Mouse (Mus musculus) hindbrain, embryonic 13.5 days (tissue): Measurements from ENCODE around the gene Arhgef38. TPM values are rescaled to one million over a fixed set of nuclear protein-coding genes. Genes with fewer than 3 reads are reported as not detected.

Source experiments
- ATAC-seq: fragments of 200-750 bp; cut with Nextera tagmentation; 2 replicates; pipeline ENCODE4 v1.8.0; 2017; ENCODE audit warnings: moderate TSS enrichment; ENCODE audit not compliant: low FRiP score
- H3K27ac ChIP-seq: fragments of 300-500 bp; sonication (generic); 2 replicates; pipeline ENCODE4 v1.5.1; 2015; ENCODE audit warnings: inconsistent platforms, mild to moderate bottlenecking, moderate library complexity
- H3K27me3 ChIP-seq: fragments of 300-500 bp; sonication (generic); 2 replicates; pipeline ENCODE4 v1.6.1; 2015; ENCODE audit warnings: mild to moderate bottlenecking, inconsistent platforms
- H3K36me3 ChIP-seq: fragments of 300-500 bp; sonication (generic); 2 replicates; pipeline ENCODE4 v1.6.1; 2015; ENCODE audit warnings: mild to moderate bottlenecking, inconsistent platforms
- H3K4me1 ChIP-seq: fragments of 300-500 bp; sonication (generic); replicated peaks from 2 replicates; pipeline ENCODE4 v1.6.1; 2015; ENCODE audit warnings: inconsistent platforms
- H3K4me2 ChIP-seq: fragments of 300-500 bp; sonication (generic); 2 replicates; pipeline ENCODE4 v1.6.1; 2015; ENCODE audit warnings: inconsistent platforms, mild to moderate bottlenecking, moderate library complexity
- H3K4me3 ChIP-seq: fragments of 300-500 bp; sonication (generic); 2 replicates; pipeline ENCODE4 v1.5.1; 2015; ENCODE audit warnings: mild to moderate bottlenecking, inconsistent platforms
- H3K9ac ChIP-seq: fragments of 300-500 bp; sonication (generic); 2 replicates; pipeline ENCODE4 v1.6.1; 2015; ENCODE audit warnings: mild to moderate bottlenecking, inconsistent platforms
- H3K9me3 ChIP-seq: fragments of 300-500 bp; sonication (generic); 2 replicates; pipeline ENCODE4 v1.6.1; 2016; ENCODE audit warnings: inconsistent platforms
- WGBS: fragments of 180-500 bp; shearing (Covaris S2); methylation state at CpG from one replicate; pipeline ENCODE4 v1.1.7; 2015; 5-methylcytosine and 5-hydroxymethylcytosine counted together
- polyA plus RNA-seq: library from polyadenylated mRNA; unstranded; fragments of >200 nt; fragmentation: Nextera tagmentation; extraction: Ambion mirVana; gene quantifications from 2 replicates; pipeline ENCODE4 v1.2.1, GENCODE M21; 2015

Arhgef38 gene
- polyA plus RNA-seq, 1 experiment from 2014 or later: 0.03 TPM

DNA sequence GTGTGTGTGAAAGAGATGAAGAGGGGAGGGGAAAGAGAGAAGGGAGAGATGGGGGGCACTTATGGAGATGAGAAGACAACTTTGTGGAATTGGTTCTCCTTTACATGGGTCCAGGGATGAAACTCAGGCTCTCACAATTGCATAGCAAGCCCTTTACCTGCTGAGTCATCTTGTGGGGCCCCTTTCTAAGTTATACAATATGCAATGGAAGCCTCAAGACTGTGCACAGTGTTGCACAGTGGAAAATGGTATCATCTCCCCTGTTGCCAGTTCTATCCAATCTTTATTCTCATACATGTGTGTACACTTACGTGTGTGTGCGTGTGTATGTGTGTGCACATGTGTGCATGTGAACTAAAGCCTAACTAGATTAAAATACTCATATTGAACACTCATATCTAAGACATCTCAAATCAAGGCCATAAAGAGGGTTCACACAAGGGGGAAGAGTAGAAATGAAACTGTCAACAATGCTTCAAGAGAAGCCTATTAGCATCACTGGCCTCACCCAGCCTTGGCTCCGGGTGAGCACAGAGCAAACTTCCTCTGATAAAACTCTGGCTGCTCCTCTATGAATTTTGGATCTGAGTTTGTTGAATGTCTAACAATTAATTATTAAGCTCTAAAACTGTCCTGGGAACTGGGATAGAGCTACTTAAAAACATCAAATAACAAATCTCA lies 21.2 kb downstream of the Arhgef38 start:
- Histone ChIP-seq H3K9me3 (no peaks in the 10 kb centered on the region), H3K4me1 (peaks cover 2% of the 10 kb centered on the region), H3K4me3 (no peak overlapping the region), H3K27me3 (no peaks in the 10 kb centered on the region), H3K9ac (no peak overlapping the region), H3K4me2 (no peak overlapping the region), H3K27ac (no peak overlapping the region), H3K36me3 (no peaks in the 10 kb centered on the region)
- ATAC-seq: no peak
- 97% methylated on average over 3 of the region's 3 CpGs for WGBS

DNA sequence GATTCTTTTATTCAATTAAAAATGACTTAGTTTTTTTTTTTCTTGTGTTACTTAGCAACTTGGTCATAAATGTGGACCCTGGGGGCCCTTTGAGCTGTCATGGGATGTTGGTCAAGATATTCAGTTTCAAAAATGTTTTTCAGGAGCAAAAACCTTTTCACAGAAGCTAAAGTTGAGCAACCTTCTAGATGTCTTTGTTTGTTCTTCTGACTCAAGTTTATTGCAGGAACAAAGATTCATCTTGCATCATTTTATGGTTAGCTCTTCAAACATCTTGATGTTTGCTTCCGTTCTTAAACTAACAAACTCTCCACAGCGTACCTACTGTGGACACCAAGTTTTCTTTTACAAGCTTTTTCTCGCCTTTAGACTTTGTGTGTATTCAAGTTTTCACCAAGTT lies 23.4 kb downstream of the Arhgef38 start:
- Histone ChIP-seq H3K4me3 (no peak overlapping the region), H3K9ac (no peak overlapping the region), H3K4me2 (no peak overlapping the region), H3K27me3 (no peaks in the 10 kb centered on the region), H3K9me3 (no peaks in the 10 kb centered on the region), H3K4me1 (no peaks in the 10 kb centered on the region), H3K27ac (no peak overlapping the region), H3K36me3 (no peaks in the 10 kb centered on the region)
- WGBS: 89% methylated on average over 3 of the region's 3 CpGs
- no peak for ATAC-seq

DNA sequence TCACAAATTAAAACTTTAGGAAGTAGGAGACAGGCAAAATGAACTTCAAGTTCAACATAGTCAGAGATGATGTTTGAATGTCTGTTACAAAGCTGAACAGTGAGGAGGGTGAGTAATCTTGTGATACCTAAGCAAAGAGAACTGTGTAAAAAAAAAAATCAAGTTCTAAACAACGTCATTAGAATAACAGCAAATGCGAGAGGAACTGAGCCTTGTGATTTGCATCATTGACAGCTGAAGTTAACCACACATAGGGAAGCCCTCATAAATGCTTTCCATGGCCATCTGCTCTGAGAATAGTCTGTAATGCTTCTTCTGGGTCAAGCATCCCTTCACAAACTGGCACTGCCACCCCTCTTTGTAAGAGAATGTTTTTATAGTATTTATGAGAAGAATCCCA lies 31.0 kb downstream of the Arhgef38 start:
- H3K4me1 ChIP-seq: no peaks in the 10 kb centered on the region
- no peak for ATAC-seq
- H3K4me3 ChIP-seq: no peak overlapping the region
- H3K4me2 ChIP-seq: no peak overlapping the region
- no peaks in the 10 kb centered on the region for H3K27me3 ChIP-seq
- WGBS: 73% methylated on average over 2 of the region's 2 CpGs
- H3K36me3 ChIP-seq: no peaks in the 10 kb centered on the region
- no peak overlapping the region for H3K27ac ChIP-seq
- H3K9ac ChIP-seq: no peak overlapping the region
- no peaks in the 10 kb centered on the region for H3K9me3 ChIP-seq

DNA sequence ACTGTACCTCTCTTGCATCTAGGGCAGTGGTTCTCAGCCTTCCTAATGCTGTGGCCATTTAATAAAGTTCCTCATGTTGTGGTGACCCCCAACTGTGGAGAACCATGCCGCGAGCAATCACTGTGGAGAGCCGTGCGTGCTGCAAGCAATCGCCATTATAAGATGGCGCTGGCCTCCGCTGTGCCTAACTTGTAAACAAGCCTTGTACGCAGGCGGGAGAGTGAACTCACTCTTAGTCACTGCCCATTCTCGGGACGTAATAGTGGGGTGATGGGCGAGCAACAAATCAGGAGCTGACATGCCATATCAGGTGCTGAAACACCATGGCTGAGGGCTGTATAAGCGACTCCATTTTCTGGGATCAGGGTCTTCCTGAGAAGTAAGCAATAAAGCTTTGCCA lies 32.6 kb downstream of the Arhgef38 start:
- Histone ChIP-seq H3K4me2 (no peak overlapping the region), H3K4me3 (no peak overlapping the region), H3K36me3 (no peaks in the 10 kb centered on the region), H3K9ac (no peak overlapping the region), H3K4me1 (no peaks in the 10 kb centered on the region), H3K27me3 (no peaks in the 10 kb centered on the region), H3K9me3 (no peaks in the 10 kb centered on the region), H3K27ac (no peak overlapping the region)
- WGBS: 93% methylated on average over 13 of the region's 13 CpGs
- ATAC-seq: no peak

DNA sequence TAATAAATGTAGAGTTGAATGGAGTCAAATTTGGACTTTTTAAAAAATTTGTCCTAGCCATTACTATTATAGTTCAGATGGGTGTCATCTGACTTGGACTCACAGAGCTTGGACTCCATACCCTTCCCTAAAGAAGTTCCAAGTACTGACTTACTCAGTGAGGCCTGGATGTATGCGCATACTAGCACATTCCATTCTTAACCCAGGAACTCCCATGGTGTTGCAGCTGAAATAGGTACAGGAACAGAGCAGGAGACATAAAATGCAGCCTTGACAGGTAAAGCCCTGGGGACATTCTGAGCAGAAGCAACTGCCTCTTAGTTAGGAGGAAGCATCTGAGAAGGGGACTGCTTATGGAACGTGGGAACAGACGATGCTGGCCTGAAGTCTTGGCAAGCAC lies 45.8 kb downstream of the Arhgef38 start:
- no peak for ATAC-seq
- no peaks in the 10 kb centered on the region for H3K27me3 ChIP-seq
- 80% methylated on average over 3 of the region's 3 CpGs for WGBS

DNA sequence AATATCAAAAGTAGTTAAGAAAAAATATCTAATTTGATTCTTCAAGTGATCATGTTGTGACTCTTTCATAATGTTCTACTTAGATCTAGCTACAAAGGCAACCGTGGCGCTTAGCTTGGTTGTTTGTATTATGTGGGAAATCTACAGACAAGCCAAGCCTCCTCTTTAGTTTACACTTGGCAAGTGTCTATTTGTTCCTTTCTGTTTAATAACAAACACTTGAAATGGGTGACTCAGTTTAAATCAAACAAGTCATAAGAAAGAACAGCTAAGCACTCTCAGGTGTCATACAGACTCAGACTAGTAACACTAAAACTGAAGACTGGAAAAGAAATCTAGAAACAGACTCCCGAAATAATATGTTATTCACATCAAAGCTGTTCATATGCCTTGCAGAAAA lies 47.2 kb downstream of the Arhgef38 start:
- WGBS: 98% methylated on average over 3 of the region's 3 CpGs
- no peak overlapping the region for H3K4me3 ChIP-seq
- no peaks in the 10 kb centered on the region for H3K9me3 ChIP-seq
- no peaks in the 10 kb centered on the region for H3K27me3 ChIP-seq
- H3K4me1 ChIP-seq: no peaks in the 10 kb centered on the region
- no peak overlapping the region for H3K4me2 ChIP-seq
- H3K36me3 ChIP-seq: no peaks in the 10 kb centered on the region
- ATAC-seq: no peak
- H3K9ac ChIP-seq: no peak overlapping the region
- H3K27ac ChIP-seq: no peak overlapping the region

More for the DNA sequence above, 45.8 kb downstream of the Arhgef38 start:
- Histone ChIP-seq H3K4me2 (no peak overlapping the region), H3K27ac (no peak overlapping the region), H3K36me3 (no peaks in the 10 kb centered on the region), H3K9ac (no peak overlapping the region), H3K9me3 (no peaks in the 10 kb centered on the region), H3K4me1 (no peaks in the 10 kb centered on the region), H3K4me3 (no peak overlapping the region)

DNA sequence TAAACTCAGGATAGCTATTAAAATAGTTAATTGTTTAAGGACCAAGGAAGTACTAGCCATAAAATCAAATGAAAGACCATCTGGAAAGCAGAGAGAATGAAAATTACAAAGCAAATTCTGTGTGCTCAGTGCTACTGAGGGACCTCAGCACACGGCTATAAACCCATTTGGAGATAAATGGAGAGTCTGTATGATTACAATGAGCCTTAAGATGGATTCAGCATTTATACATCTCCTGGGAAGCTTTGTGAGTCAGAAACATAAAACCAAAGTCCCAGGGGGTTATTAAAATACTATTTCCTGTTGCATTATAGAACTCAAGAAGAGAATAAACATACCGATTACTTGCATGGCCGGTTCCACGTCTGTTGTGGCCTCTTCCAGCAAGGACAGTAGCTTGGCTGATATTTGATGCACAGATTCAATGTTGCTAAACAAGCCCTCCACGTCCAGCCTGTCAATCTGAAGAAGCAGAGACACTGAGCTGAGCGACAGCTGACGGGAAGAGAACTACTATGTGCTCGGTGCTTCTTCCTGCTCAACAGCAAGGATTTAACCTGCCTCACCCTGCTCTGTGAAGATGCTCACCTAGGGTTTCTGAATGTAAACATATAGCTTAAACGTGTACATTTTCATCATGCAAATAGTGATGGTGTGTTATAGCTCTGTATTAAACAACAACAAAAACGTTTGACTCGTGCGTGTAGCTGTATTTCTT lies 58.6 kb downstream of the Arhgef38 start:
- no peak overlapping the region for H3K9ac ChIP-seq

DNA sequence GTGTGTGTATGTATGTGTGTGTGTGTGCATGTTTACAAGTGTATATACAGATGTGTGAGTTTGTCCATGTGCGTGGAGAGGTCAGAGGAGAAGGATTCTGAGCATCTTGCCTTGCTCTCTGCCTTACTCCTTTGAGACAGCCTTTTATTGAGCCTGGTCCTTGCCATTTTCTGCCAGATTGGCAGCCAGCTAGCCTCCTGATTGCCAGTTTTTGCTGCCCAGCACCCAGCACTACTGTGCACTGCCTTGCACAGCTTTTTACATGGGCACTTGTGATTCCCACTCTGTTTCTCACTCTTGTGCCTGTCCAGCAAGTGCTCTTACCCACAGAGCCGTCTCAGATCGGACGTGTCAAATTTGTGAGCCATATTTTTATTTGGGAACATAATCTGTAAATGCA lies 62.5 kb downstream of the Arhgef38 start:
- no peaks in the 10 kb centered on the region for H3K4me1 ChIP-seq
- H3K36me3 ChIP-seq: no peaks in the 10 kb centered on the region
- 92% methylated on average over 4 of the region's 4 CpGs for WGBS
- no peak overlapping the region for H3K27ac ChIP-seq
- ATAC-seq: no peak
- H3K9ac ChIP-seq: no peak overlapping the region
- H3K9me3 ChIP-seq: no peaks in the 10 kb centered on the region
- H3K4me2 ChIP-seq: no peak overlapping the region
- no peak overlapping the region for H3K4me3 ChIP-seq
- no peaks in the 10 kb centered on the region for H3K27me3 ChIP-seq

More for the DNA sequence above, 58.6 kb downstream of the Arhgef38 start:
- Histone ChIP-seq H3K4me2 (no peak overlapping the region), H3K27ac (no peak overlapping the region), H3K27me3 (no peaks in the 10 kb centered on the region), H3K4me1 (no peaks in the 10 kb centered on the region), H3K9me3 (no peaks in the 10 kb centered on the region), H3K36me3 (no peaks in the 10 kb centered on the region), H3K4me3 (no peak overlapping the region)
- 69% methylated on average over 12 of the region's 12 CpGs for WGBS
- ATAC-seq: no peak

DNA sequence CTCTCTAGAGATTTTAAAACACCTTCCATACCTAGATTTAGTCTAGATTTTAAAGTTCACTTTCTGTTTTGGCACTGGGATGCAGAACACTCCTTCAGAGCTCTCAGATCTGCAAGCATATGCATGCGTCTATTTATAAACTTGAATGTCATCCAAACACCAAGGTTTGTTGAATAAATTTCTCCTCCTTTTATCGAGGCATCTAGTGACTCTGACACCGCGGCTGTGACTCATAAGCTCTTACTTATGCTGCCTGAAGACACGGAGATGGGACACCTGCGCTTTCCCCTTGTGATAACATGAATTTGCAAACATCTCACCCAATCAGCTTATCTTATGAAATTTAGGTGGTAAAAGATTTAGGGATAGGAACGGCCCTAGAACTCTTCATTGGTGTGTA lies 65.0 kb downstream of the Arhgef38 start:
- WGBS: 92% methylated on average over 7 of the region's 7 CpGs
- H3K4me2 ChIP-seq: no peak overlapping the region
- ATAC-seq: no peak
- H3K4me1 ChIP-seq: no peaks in the 10 kb centered on the region
- H3K4me3 ChIP-seq: no peak overlapping the region
- H3K9ac ChIP-seq: no peak overlapping the region
- no peak overlapping the region for H3K27ac ChIP-seq
- no peaks in the 10 kb centered on the region for H3K27me3 ChIP-seq
- H3K9me3 ChIP-seq: no peaks in the 10 kb centered on the region
- no peaks in the 10 kb centered on the region for H3K36me3 ChIP-seq

DNA sequence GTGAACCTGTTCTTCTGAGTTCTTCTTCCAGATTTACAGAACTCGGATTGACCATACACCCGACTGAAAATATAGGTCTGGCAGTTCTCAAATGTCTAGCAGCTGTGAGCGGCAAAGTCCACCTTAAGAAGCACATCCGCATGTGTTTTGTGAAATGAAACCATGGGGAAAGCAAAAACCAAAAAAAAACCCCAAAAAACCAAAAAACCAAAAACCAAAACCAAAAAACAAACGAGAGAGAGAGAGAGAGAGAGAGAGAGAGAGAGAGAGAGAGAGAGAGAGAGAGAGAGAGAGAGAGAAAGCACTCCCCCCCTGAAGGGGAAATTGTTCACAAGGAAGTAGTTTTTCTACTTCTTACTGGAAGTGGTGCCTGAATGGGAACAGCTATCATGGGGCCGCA lies 67.2 kb downstream of the Arhgef38 start:
- Histone ChIP-seq H3K4me3 (no peak overlapping the region), H3K4me1 (peaks cover 11% of the 10 kb centered on the region), H3K27me3 (no peaks in the 10 kb centered on the region), H3K9ac (no peak overlapping the region), H3K4me2 (no peak overlapping the region), H3K27ac (no peak overlapping the region), H3K9me3 (no peaks in the 10 kb centered on the region), H3K36me3 (no peaks in the 10 kb centered on the region)
- ATAC-seq: no peak
- 88% methylated on average over 6 of the region's 6 CpGs for whole genome bisulfite sequencing

DNA sequence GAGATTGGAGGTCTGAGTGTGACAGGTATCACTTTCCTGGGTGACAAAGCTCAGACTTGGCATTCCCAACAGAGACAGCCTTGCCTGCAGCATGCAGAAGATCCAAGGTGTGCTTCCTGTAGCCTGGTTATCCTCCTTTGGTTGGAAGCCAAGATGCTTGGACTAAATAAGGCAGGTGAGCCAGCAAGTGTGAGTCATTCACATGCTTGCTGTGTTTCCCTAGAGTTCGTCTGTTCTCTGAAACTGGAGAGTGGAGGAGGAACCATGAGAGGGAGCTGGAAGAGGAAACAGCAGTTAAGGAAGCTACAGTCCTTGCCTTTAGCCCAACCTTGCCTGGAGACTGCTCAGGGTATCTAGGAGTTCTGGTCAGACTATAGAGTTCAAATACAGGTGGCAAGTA lies 69.6 kb downstream of the Arhgef38 start:
- Histone ChIP-seq H3K4me1 (peaks cover 11% of the 10 kb centered on the region), H3K36me3 (no peaks in the 10 kb centered on the region), H3K9me3 (no peaks in the 10 kb centered on the region), H3K4me2 (no peak overlapping the region), H3K9ac (no peak overlapping the region), H3K27ac (no peak overlapping the region), H3K4me3 (no peak overlapping the region), H3K27me3 (no peaks in the 10 kb centered on the region)
- 57% methylated on average over 1 of the region's 1 CpGs for WGBS
- ATAC-seq: no peak

DNA sequence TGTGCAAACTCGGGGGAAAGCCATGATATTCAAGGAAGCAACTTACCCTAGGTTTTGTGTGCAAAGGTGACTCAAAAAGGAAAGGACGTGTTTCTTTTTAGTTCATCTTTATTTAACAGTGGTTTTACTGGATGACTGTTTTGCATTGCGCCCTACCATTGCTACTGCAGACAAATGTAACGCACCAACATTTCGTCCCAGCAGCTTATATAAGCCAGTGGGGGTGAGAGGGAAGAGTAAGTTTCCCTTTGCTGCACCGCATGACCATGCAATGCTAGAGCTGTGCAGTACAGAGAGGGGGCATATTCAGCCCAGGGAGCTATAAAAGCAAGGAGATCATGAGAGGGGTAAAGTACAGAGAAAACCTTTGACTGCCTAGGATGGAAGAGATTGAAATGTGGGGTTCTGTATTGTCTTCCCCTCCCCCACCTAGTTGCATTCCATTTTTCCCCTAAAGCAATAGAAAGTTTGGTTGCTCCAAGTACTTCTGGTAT lies 70.8 kb downstream of the Arhgef38 start:
- Histone ChIP-seq H3K36me3 (no peaks in the 10 kb centered on the region), H3K27me3 (no peaks in the 10 kb centered on the region), H3K9me3 (no peaks in the 10 kb centered on the region), H3K9ac (no peak overlapping the region), H3K4me1 (peaks cover 11% of the 10 kb centered on the region), H3K27ac (no peak overlapping the region), H3K4me3 (no peak overlapping the region), H3K4me2 (no peak overlapping the region)
- 0 out of 2 replicates have a peak, but pooled peaks have one; percentile 52 for ATAC-seq
- WGBS: 86% methylated on average over 6 of the region's 6 CpGs

DNA sequence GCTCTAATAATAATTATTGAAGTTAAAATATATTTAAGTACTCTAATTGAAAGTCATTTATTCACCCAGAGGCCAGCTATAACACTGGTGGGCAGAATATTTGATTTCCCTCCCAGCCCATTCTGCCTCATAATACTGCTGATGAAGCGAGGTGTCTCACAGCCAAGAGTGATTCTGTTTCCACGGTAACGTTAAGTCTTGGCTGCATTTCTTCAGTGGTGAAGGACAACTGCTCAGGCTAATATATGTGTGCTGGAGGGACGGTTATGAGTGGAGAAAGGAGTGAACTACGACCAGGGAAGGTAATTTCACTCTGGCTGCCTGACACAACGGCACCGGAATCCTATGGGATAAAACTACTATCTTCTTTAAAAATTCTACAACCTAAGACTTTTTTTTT lies 71.6 kb downstream of the Arhgef38 start:
- Histone ChIP-seq H3K4me2 (no peak overlapping the region), H3K27ac (no peak overlapping the region; the same call in 1 of the 2 replicates), H3K9ac (no peak overlapping the region), H3K27me3 (no peaks in the 10 kb centered on the region), H3K4me3 (no peak overlapping the region), H3K4me1 (peaks cover 11% of the 10 kb centered on the region), H3K36me3 (no peaks in the 10 kb centered on the region), H3K9me3 (no peaks in the 10 kb centered on the region)
- peak; percentile 75 for ATAC-seq
- WGBS: 44% methylated on average over 7 of the region's 7 CpGs
